Comparison of ENCODE assay signal across 17 mouse cellular contexts in the genomic region with DNA sequence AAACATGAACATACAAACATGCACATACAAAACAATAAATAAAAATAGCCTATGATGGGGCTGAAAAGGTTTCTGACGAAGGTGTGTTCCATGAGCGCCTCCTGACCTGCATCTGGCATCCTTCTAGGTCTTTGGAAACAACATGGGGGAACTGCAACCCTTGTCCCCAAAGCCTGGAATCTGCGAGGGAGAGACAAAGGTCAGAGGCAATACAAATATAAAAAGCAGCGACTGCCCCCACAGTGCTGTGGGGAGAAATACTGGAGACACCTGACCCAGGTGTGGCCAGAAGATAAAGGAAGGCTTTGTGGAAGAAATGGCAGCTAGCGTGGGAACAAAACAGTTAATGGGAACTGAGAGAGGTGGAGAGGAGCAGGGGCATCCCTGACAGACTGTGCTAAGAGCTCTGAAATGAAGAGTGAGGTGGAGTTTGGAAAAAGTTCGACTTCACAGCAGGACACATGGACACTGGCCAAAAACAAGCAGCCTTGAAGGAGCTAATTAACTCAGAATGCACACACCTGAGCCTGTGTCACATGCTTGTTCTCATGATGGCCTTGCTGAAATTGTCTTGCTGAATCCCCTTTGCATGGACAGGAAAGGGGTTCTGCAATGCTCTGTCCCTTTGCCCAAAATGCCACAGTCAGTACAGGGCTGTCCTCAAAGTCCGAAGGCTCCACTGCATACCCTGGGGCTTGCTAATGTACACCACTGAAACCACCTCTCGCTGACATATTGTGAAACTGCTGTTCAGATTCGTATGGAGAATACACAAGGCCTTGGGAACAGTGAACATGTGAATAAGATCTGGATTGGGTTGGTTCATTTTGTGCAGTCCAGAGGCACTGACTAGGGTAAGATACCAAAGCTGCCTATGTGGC.
A peak's percentile ranks its signal among the peaks of the same experiment; 100 is the strongest.
DNase-seq lines count a peak whose midpoint lies in the region; ATAC-seq and TF ChIP-seq lines count a peak whose summit lies in the region.
"Had no signal": no experiment of that assay in that cellular context is flagged by ENCODE, and none has a peak within 500 bp of the region (broad histone marks: within the 10 kb centered on the region; RNA-seq: fewer than 3 reads in every experiment).

No protein-coding gene starts in this region.

- peak; percentile 27 for DNase-seq in left cerebral cortex, postnatal 4 days
- DNase-seq in left cerebral cortex, postnatal 14 days (ENCODE audit: low spot score in 2 of 2) = no peak
- peak; percentile 74 for DNase-seq in kidney, adult 2 months
- peak; percentile 32 to 55 for DNase-seq in kidney, postnatal 36 days
- DNase-seq in adipocyte (ENCODE audit: low spot score) = no peak
- no peak for DNase-seq in urinary bladder, postnatal 25 days (ENCODE audit: low spot score)
- DNase-seq: cerebellum, adult 11 months; gastrocnemius, postnatal 14 days; retina, postnatal 1 day had no signal

- H3K4me1 ChIP-seq in kidney, adult 2 months (ENCODE audit: control insufficient read depth, insufficient read depth, low read length) = peaks cover 24% of the 10 kb centered on the region
- H3K4me1 ChIP-seq in stomach, embryonic 15.5 days = 0 out of 2 replicates have a peak, but pooled peaks cover 29% of the 10 kb centered on the region
- peaks cover 4% of the 10 kb centered on the region; the same call in 1 of the 2 replicates for H3K4me1 ChIP-seq in neural tube, embryonic 15.5 days

- no peak overlapping the region for H3K9ac ChIP-seq in stomach, embryonic 15.5 days
- no peak overlapping the region for H3K9ac ChIP-seq in neural tube, embryonic 15.5 days (replicated peaks)
- H3K9ac ChIP-seq: embryonic facial prominence, embryonic 15.5 days; heart, embryonic 12.5 days; limb, embryonic 15.5 days; neural tube, embryonic 13.5 days had no signal

- TF ChIP-seq POLR2A in kidney, adult 2 months (IDR thresholded peaks at IDR 0.05; ENCODE audit: low read depth, low read length) = no peak

- TF ChIP-seq CTCF in kidney, adult 2 months (conservative IDR thresholded peaks at IDR 0.05; ENCODE audit: insufficient read depth, insufficient read length, low read depth, low read length) = no peak

- no peaks in the 10 kb centered on the region for H3K9me3 ChIP-seq in stomach, embryonic 15.5 days
- H3K9me3 ChIP-seq in neural tube, embryonic 15.5 days (replicated peaks) = no peaks in the 10 kb centered on the region
- H3K9me3 ChIP-seq: embryonic facial prominence, embryonic 15.5 days; heart, embryonic 12.5 days; limb, embryonic 15.5 days; neural tube, embryonic 13.5 days had no signal

- 57% methylated on average over 9 of the region's 9 CpGs for WGBS in kidney, adult 2 months
- 64% methylated on average over 9 of the region's 9 CpGs for WGBS in stomach, embryonic 15.5 days
- 80% methylated on average over 9 of the region's 9 CpGs for WGBS in neural tube, embryonic 15.5 days

- 0 out of 2 replicates have a peak overlapping the region, but pooled peaks have one; percentile 3 for H3K4me2 ChIP-seq in stomach, embryonic 15.5 days
- no peak overlapping the region for H3K4me2 ChIP-seq in neural tube, embryonic 15.5 days
- H3K4me2 ChIP-seq: embryonic facial prominence, embryonic 15.5 days; heart, embryonic 12.5 days; limb, embryonic 15.5 days; neural tube, embryonic 13.5 days had no signal

- H3K27ac ChIP-seq in kidney, adult 2 months (ENCODE audit: insufficient read depth, low read depth, low read length) = peak overlapping the region; percentile 84
- peak overlapping the region; percentile 88 for H3K27ac ChIP-seq in stomach, embryonic 15.5 days
- H3K27ac ChIP-seq in neural tube, embryonic 15.5 days (replicated peaks) = no peak overlapping the region
- H3K27ac ChIP-seq: embryonic facial prominence, embryonic 15.5 days; layer of hippocampus, adult 2 months; limb, embryonic 15.5 days; neural tube, embryonic 13.5 days had no signal

- no peak overlapping the region for H3K4me3 ChIP-seq in kidney, adult 2 months (ENCODE audit: insufficient read depth, low read depth, low read length)
- no peak overlapping the region for H3K4me3 ChIP-seq in stomach, embryonic 15.5 days (replicated peaks)
- H3K4me3 ChIP-seq in neural tube, embryonic 15.5 days (replicated peaks) = no peak overlapping the region
- H3K4me3 ChIP-seq: embryonic facial prominence, embryonic 15.5 days; heart, embryonic 12.5 days; layer of hippocampus, adult 2 months; limb, embryonic 15.5 days; neural tube, embryonic 13.5 days had no signal

- H3K36me3 ChIP-seq in kidney, adult 2 months (ENCODE audit: control insufficient read depth, insufficient read depth, low read length) = no peaks in the 10 kb centered on the region
- no peaks in the 10 kb centered on the region for H3K36me3 ChIP-seq in stomach, embryonic 15.5 days
- no peaks in the 10 kb centered on the region for H3K36me3 ChIP-seq in neural tube, embryonic 15.5 days
- H3K36me3 ChIP-seq: embryonic facial prominence, embryonic 15.5 days; heart, embryonic 12.5 days; limb, embryonic 15.5 days; neural tube, embryonic 13.5 days had no signal

- H3K27me3 ChIP-seq in kidney, adult 2 months (replicated peaks; ENCODE audit: control insufficient read depth, insufficient read depth, low read length) = no peaks in the 10 kb centered on the region
- H3K27me3 ChIP-seq in stomach, embryonic 15.5 days (replicated peaks) = no peaks in the 10 kb centered on the region
- H3K27me3 ChIP-seq in neural tube, embryonic 15.5 days (replicated peaks) = no peaks in the 10 kb centered on the region
- H3K27me3 ChIP-seq: embryonic facial prominence, embryonic 15.5 days; heart, embryonic 12.5 days; limb, embryonic 15.5 days; neural tube, embryonic 13.5 days had no signal

- intact Hi-C loops in left cerebral cortex, postnatal 4 days (cut with DNase I) = no loop called here
- intact Hi-C loops in left cerebral cortex, postnatal 14 days (cut with DNase I) = no loop called here

- no peak for ATAC-seq in stomach, embryonic 15.5 days (ENCODE audit: insufficient read depth, low FRiP score, low read depth)
- ATAC-seq in neural tube, embryonic 15.5 days (ENCODE audit: low FRiP score) = no peak
- ATAC-seq: forebrain, embryonic 14.5 days had no signal

Comparison
In these comparisons a context has a peak if more than half of its experiments do, and no peak if none do; other contexts are left out.
1. DNase-seq: peak in left cerebral cortex, postnatal 4 days (single experiment), kidney, adult 2 months (single experiment) and kidney, postnatal 36 days (2 of 2); none in left cerebral cortex, postnatal 14 days (0 of 2), adipocyte (single experiment) and urinary bladder, postnatal 25 days (single experiment).